Mouse (Mus musculus): ENCODE measurements around the gene Unc93a. TPM values are rescaled to one million over a fixed set of nuclear protein-coding genes. Genes with fewer than 3 reads are reported as not detected.
"Not testable (repeated sequence)": the region's sequence is repeated elsewhere in the genome, so short reads cannot be mapped to it uniquely, and the experiment has no call there.

Unc93a gene
- total RNA-seq, 1 experiment from 2014 or later, result 1.2 TPM

GRCm38 (mm10) chr17:13092100-13092764, 39.4 kb downstream of the Unc93a start:
- not testable (repeated sequence) for ATAC-seq (ENCODE audit: extremely low read depth, insufficient number of reproducible peaks, low FRiP score, poor library complexity, severe bottlenecking)

GRCm38 (mm10) chr17:13091510-13091909, 40.1 kb downstream of the Unc93a start:
- peak; percentile 31; the same call in 1 of the 2 replicates for ATAC-seq (ENCODE audit: extremely low read depth, insufficient number of reproducible peaks, low FRiP score, poor library complexity, severe bottlenecking)

GRCm38 (mm10) chr17:13069227-13069626, 62.4 kb downstream of the Unc93a start:
- not testable (repeated sequence) for ATAC-seq (ENCODE audit: extremely low read depth, insufficient number of reproducible peaks, low FRiP score, poor library complexity, severe bottlenecking)

GRCm38 (mm10) chr17:13067864-13068385, 63.7 kb downstream of the Unc93a start:
- not testable (repeated sequence) for ATAC-seq (ENCODE audit: extremely low read depth, insufficient number of reproducible peaks, low FRiP score, poor library complexity, severe bottlenecking)

- ATAC-seq (ENCODE audit: extremely low read depth, insufficient number of reproducible peaks, low FRiP score, poor library complexity, severe bottlenecking), result not testable (repeated sequence)
Measured at GRCm38 (mm10) chr17:13062882-13063281, 68.7 kb downstream of the Unc93a start.

- ATAC-seq (ENCODE audit: extremely low read depth, insufficient number of reproducible peaks, low FRiP score, poor library complexity, severe bottlenecking), result not testable (repeated sequence)
Measured at GRCm38 (mm10) chr17:13060804-13061203, 70.8 kb downstream of the Unc93a start, which contains the start of gene Tcp10b. Tcp10b (plus strand) TSS chr17:13061104.

Other genes with a start within 250 kb of the Unc93a start
- 1.8 and 2.9 TPM in 2 replicates for gene Pnldc1, start 221.6 kb downstream of the Unc93a start, total RNA-seq (2017)
- 214 and 302 TPM in 2 replicates for gene Tcp1, start 216.1 kb downstream of the Unc93a start, total RNA-seq (2017)
- gene Mrpl18, start 215.5 kb downstream of the Unc93a start, total RNA-seq (2017), result 44.6 and 45.9 TPM in 2 replicates
- 0.35 and 0.86 TPM in 2 replicates for gene Acat3, start 191.2 kb downstream of the Unc93a start, total RNA-seq (2017)
- gene Acat2, start 171.1 kb downstream of the Unc93a start, total RNA-seq (2017), result 7.1 and 10.4 TPM in 2 replicates
- 173 and 194 TPM in 2 replicates for gene Wtap, start 137.6 kb downstream of the Unc93a start, total RNA-seq (2017)
- gene Sod2, start 125.0 kb downstream of the Unc93a start, total RNA-seq (2017), result 27.9 and 28.4 TPM in 2 replicates
- not detected in 2 replicates for gene Gpr31b, start 79.5 kb downstream of the Unc93a start, total RNA-seq (2017)
- gene Tcp10b, start 70.7 kb downstream of the Unc93a start, total RNA-seq (2017), result not detected in 2 replicates
- not detected in 2 replicates for gene Smok2a, start 89.4 kb upstream of the Unc93a start, total RNA-seq (2017)
- gene Smok2b, start 98.4 kb upstream of the Unc93a start, total RNA-seq (2017), result not detected in 2 replicates
- not detected in 2 replicates for gene Tcp10c, start 222.8 kb upstream of the Unc93a start, total RNA-seq (2017)